Mouse (Mus musculus) embryonic facial prominence, embryonic 15.5 days (tissue): ENCODE results near the gene 1600002K03Rik. TPM values are rescaled to one million over a fixed set of nuclear protein-coding genes. Genes with fewer than 3 reads are reported as not detected.
"Not testable (repeated sequence)": the region's sequence is repeated elsewhere in the genome, so short reads cannot be mapped to it uniquely, and the experiment has no call there.

Experiments
- ATAC-seq: fragments of 200-750 bp; cut with Nextera tagmentation; 2 replicates; pipeline ENCODE4 v1.8.0; 2017; ENCODE audit warnings: low read depth, moderate TSS enrichment; ENCODE audit not compliant: insufficient number of reproducible peaks, low FRiP score, low TSS enrichment
- H3K27ac ChIP-seq: fragments of 300-500 bp; sonication (generic); replicated peaks from 2 replicates; pipeline ENCODE4 v1.5.1; 2015; ENCODE audit warnings: mild to moderate bottlenecking, inconsistent platforms
- H3K27me3 ChIP-seq: fragments of 300-500 bp; sonication (generic); 2 replicates; pipeline ENCODE4 v1.6.1; 2015; ENCODE audit warnings: inconsistent platforms
- H3K36me3 ChIP-seq: fragments of 300-500 bp; sonication (generic); 2 replicates; pipeline ENCODE4 v1.6.1; 2015; ENCODE audit warnings: mild to moderate bottlenecking, inconsistent platforms
- H3K4me1 ChIP-seq: fragments of 300-500 bp; sonication (generic); 2 replicates; pipeline ENCODE4 v1.6.1; 2015; ENCODE audit warnings: inconsistent platforms
- H3K4me2 ChIP-seq: fragments of 300-500 bp; sonication (generic); replicated peaks from 2 replicates; pipeline ENCODE4 v1.6.1; 2015; ENCODE audit warnings: mild to moderate bottlenecking, inconsistent platforms
- H3K4me3 ChIP-seq: fragments of 300-500 bp; sonication (generic); replicated peaks from 2 replicates; pipeline ENCODE4 v1.5.1; 2015; ENCODE audit warnings: mild to moderate bottlenecking, inconsistent platforms
- H3K9ac ChIP-seq: fragments of 300-500 bp; sonication (generic); 2 replicates; pipeline ENCODE4 v1.6.1; 2015; ENCODE audit warnings: inconsistent platforms
- H3K9me3 ChIP-seq: fragments of 300-500 bp; sonication (generic); replicated peaks from 2 replicates; pipeline ENCODE4 v1.6.1; 2016; ENCODE audit warnings: inconsistent platforms
- WGBS: fragments of 180-500 bp; shearing (Covaris S2); methylation state at CpG from one replicate; pipeline ENCODE4 v1.1.7; 2015; 5-methylcytosine and 5-hydroxymethylcytosine counted together
- polyA plus RNA-seq: library from polyadenylated mRNA; unstranded; fragments of >200 nt; fragmentation: Nextera tagmentation; extraction: Ambion mirVana; gene quantifications from 2 replicates; pipeline ENCODE4 v1.2.1, GENCODE M21; 2015

1600002K03Rik gene
- polyA plus RNA-seq, 1 experiment from 2014 or later, result 13.6 TPM

- Histone ChIP-seq H3K27ac (peak overlapping the region; percentile 98), H3K9ac (no peak overlapping the region), H3K9me3 (no peaks in the 10 kb centered on the region), H3K4me3 (no peak overlapping the region), H3K27me3 (no peaks in the 10 kb centered on the region), H3K4me2 (no peak overlapping the region), H3K4me1 (peaks cover 88% of the 10 kb centered on the region), H3K36me3 (no peaks in the 10 kb centered on the region)
- 63% methylated on average over 6 of the region's 6 CpGs for WGBS
- no peak for ATAC-seq
These were observed 9.9 kb upstream of the 1600002K03Rik start for GRCm38 (mm10) chr10:80162716-80163299.

- Histone ChIP-seq H3K27ac (peak overlapping the region; percentile 48), H3K9ac (no peak overlapping the region)
- WGBS, result 53% methylated on average over 8 of the region's 8 CpGs
These were observed 9.0 kb upstream of the 1600002K03Rik start for GRCm38 (mm10) chr10:80163721-80164120.

GRCm38 (mm10) chr10:80164161-80164997 is 8.4 kb upstream of the 1600002K03Rik start:
- Histone ChIP-seq H3K27me3 (no peaks in the 10 kb centered on the region), H3K27ac (peak overlapping the region; percentile 48), H3K4me3 (peak overlapping the region; percentile 41), H3K36me3 (no peaks in the 10 kb centered on the region), H3K9me3 (no peaks in the 10 kb centered on the region), H3K4me1 (peaks cover 83% of the 10 kb centered on the region), H3K9ac (no peak overlapping the region), H3K4me2 (peak overlapping the region; percentile 84)
- no peak for ATAC-seq
- 8% methylated on average over 44 of the region's 44 CpGs for WGBS

More at GRCm38 (mm10) chr10:80163721-80164120, 9.0 kb upstream of the 1600002K03Rik start:
- no peak overlapping the region for H3K4me3 ChIP-seq
- peaks cover 83% of the 10 kb centered on the region for H3K4me1 ChIP-seq
- ATAC-seq, result no peak
- no peaks in the 10 kb centered on the region for H3K36me3 ChIP-seq
- H3K27me3 ChIP-seq, result no peaks in the 10 kb centered on the region
- H3K9me3 ChIP-seq, result no peaks in the 10 kb centered on the region
- 0 out of 2 replicates have a peak overlapping the region, but pooled peaks have one; percentile 84 for H3K4me2 ChIP-seq

- H3K9ac ChIP-seq, result no peak overlapping the region
- H3K4me3 ChIP-seq, result peak overlapping the region; percentile 41
- H3K9me3 ChIP-seq, result no peaks in the 10 kb centered on the region
- peaks cover 80% of the 10 kb centered on the region for H3K4me1 ChIP-seq
- under 1% methylated on average over 17 of the region's 17 CpGs for WGBS
- H3K27ac ChIP-seq, result peak overlapping the region; percentile 48
- H3K36me3 ChIP-seq, result peaks cover 2% of the 10 kb centered on the region; the same call in 1 of the 2 replicates
- peak overlapping the region; percentile 84 for H3K4me2 ChIP-seq
- H3K27me3 ChIP-seq, result no peaks in the 10 kb centered on the region
- ATAC-seq, result peak; percentile 37
These were observed 7.8 kb upstream of the 1600002K03Rik start for GRCm38 (mm10) chr10:80164998-80165344.

- no peaks in the 10 kb centered on the region for H3K9me3 ChIP-seq
- peak within 1 kb of the TSS; percentile 41 for H3K4me3 ChIP-seq
- peak within 1 kb of the TSS; percentile 83 for H3K27ac ChIP-seq
- ATAC-seq, result no peak
- peaks cover 8% of the 10 kb centered on the region for H3K36me3 ChIP-seq
- peak within 1 kb of the TSS; percentile 84 for H3K4me2 ChIP-seq
- H3K27me3 ChIP-seq, result no peaks in the 10 kb centered on the region
- no peak within 1 kb of the TSS for H3K9ac ChIP-seq
- peaks cover 77% of the 10 kb centered on the region for H3K4me1 ChIP-seq
- WGBS, result 11% methylated on average over 20 of the region's 20 CpGs
These were observed 7.2 kb upstream of the 1600002K03Rik start, which contains the start of gene Cirbp for GRCm38 (mm10) chr10:80165392-80166128. TSS of gene Cirbp (plus strand) at chr10:80165985.

GRCm38 (mm10) chr10:80166136-80166535 is 6.6 kb upstream of the 1600002K03Rik start:
- WGBS, result 86% methylated on average over 4 of the region's 4 CpGs
- H3K9ac ChIP-seq, H3K4me3 ChIP-seq, ATAC-seq, H3K9me3 ChIP-seq, H3K27me3 ChIP-seq: not testable (repeated sequence)
- H3K36me3 ChIP-seq, result peaks cover 14% of the 10 kb centered on the region
- H3K27ac ChIP-seq, result peak overlapping the region; percentile 53
- peaks cover 75% of the 10 kb centered on the region for H3K4me1 ChIP-seq
- H3K4me2 ChIP-seq, result peak overlapping the region; percentile 84; the same call in 1 of the 2 replicates

GRCm38 (mm10) chr10:80167460-80168037 is 5.2 kb upstream of the 1600002K03Rik start:
- H3K9me3 ChIP-seq, result no peaks in the 10 kb centered on the region
- no peaks in the 10 kb centered on the region for H3K27me3 ChIP-seq
- H3K36me3 ChIP-seq, result peaks cover 27% of the 10 kb centered on the region
- peaks cover 72% of the 10 kb centered on the region for H3K4me1 ChIP-seq
- peak; percentile 92 for ATAC-seq
- H3K9ac ChIP-seq, result peak overlapping the region; percentile 100
- H3K4me3 ChIP-seq, result peak overlapping the region; percentile 86
- under 1% methylated on average over 55 of the region's 55 CpGs for WGBS
- peak overlapping the region; percentile 76 for H3K4me2 ChIP-seq
- H3K27ac ChIP-seq, result peak overlapping the region; percentile 100

GRCm38 (mm10) chr10:80168038-80168661 is 4.6 kb upstream of the 1600002K03Rik start:
- Histone ChIP-seq H3K27me3 (no peaks in the 10 kb centered on the region), H3K4me1 (peaks cover 67% of the 10 kb centered on the region)
- ATAC-seq, result peak; percentile 8; the same call in 1 of the 2 replicates

GRCm38 (mm10) chr10:80169070-80169469 is 3.7 kb upstream of the 1600002K03Rik start:
- Histone ChIP-seq H3K9ac (peak overlapping the region; percentile 50; the same call in 1 of the 2 replicates), H3K4me3 (peak overlapping the region; percentile 86), H3K36me3 (peaks cover 27% of the 10 kb centered on the region), H3K4me1 (peaks cover 63% of the 10 kb centered on the region), H3K27me3 (no peaks in the 10 kb centered on the region), H3K27ac (peak overlapping the region; percentile 100; the same call in 1 of the 2 replicates), H3K4me2 (peak overlapping the region; percentile 76), H3K9me3 (no peaks in the 10 kb centered on the region)
- no peak for ATAC-seq
- 58% methylated on average over 1 of the region's 1 CpGs for WGBS

More at GRCm38 (mm10) chr10:80168038-80168661, 4.6 kb upstream of the 1600002K03Rik start:
- Histone ChIP-seq H3K9ac (peak overlapping the region; percentile 100), H3K36me3 (peaks cover 27% of the 10 kb centered on the region), H3K4me3 (peak overlapping the region; percentile 86), H3K27ac (peak overlapping the region; percentile 100), H3K9me3 (no peaks in the 10 kb centered on the region), H3K4me2 (peak overlapping the region; percentile 76)
- under 1% methylated on average over 44 of the region's 48 CpGs for WGBS

- H3K9ac ChIP-seq, result no peak overlapping the region
- WGBS, result 89% methylated on average over 7 of the region's 7 CpGs
- ATAC-seq, result no peak
These were observed 3.1 kb upstream of the 1600002K03Rik start for GRCm38 (mm10) chr10:80169651-80170050.

More at GRCm38 (mm10) chr10:80169651-80170050, 3.1 kb upstream of the 1600002K03Rik start:
- Histone ChIP-seq H3K9me3 (no peaks in the 10 kb centered on the region), H3K4me2 (no peak overlapping the region), H3K27ac (no peak overlapping the region), H3K4me3 (no peak overlapping the region), H3K27me3 (no peaks in the 10 kb centered on the region), H3K36me3 (peaks cover 27% of the 10 kb centered on the region), H3K4me1 (peaks cover 63% of the 10 kb centered on the region)
